In genomic region chr13:111291161-111291957, GRCm38 (mm10) we compare ENCODE assay signal across 11 mouse cellular contexts. TPM values are rescaled to one million over a fixed set of nuclear protein-coding genes. Genes with fewer than 3 reads are reported as not detected.
DNase-seq lines count a peak whose midpoint lies in the region; ATAC-seq and TF ChIP-seq lines count a peak whose summit lies in the region.
"Had no signal": no experiment of that assay in that cellular context is flagged by ENCODE, and none has a peak within 500 bp of the region (broad histone marks: within the 10 kb centered on the region; RNA-seq: fewer than 3 reads in every experiment).

No protein-coding gene starts in this region.

- 50% methylated on average over 17 of the region's 17 CpGs for WGBS in heart, embryonic 10.5 days
- 32% methylated on average over 17 of the region's 17 CpGs for WGBS in lung, embryonic 15.5 days
- WGBS in limb, embryonic 12.5 days = 56% methylated on average over 17 of the region's 17 CpGs
- WGBS in small intestine, adult 2 months = 34% methylated on average over 17 of the region's 17 CpGs

- ATAC-seq in lung, embryonic 15.5 days (ENCODE audit: borderline replicate concordance, extremely low read depth, low FRiP score, low TSS enrichment) = peak; percentile 16; the same call in 1 of the 2 replicates
- ATAC-seq in limb, embryonic 12.5 days (ENCODE audit: insufficient number of reproducible peaks, insufficient read depth, low FRiP score, low TSS enrichment, low read depth) = no peak
- no peak for ATAC-seq in inflammation-experienced regulatory T-cells, adult 6 months

- TF ChIP-seq POLR2A in small intestine, adult 2 months (IDR thresholded peaks at IDR 0.05; ENCODE audit: low read depth, low read length) = no peak

- no peaks in the 10 kb centered on the region for H3K9me3 ChIP-seq in heart, embryonic 10.5 days
- H3K9me3 ChIP-seq in lung, embryonic 15.5 days = no peaks in the 10 kb centered on the region
- no peaks in the 10 kb centered on the region for H3K9me3 ChIP-seq in limb, embryonic 12.5 days
- H3K9me3 ChIP-seq: neural tube, embryonic 12.5 days had no signal

- no peak for TF ChIP-seq CTCF in small intestine, adult 2 months (IDR thresholded peaks at IDR 0.05; ENCODE audit: extremely low read depth, insufficient read length, insufficient replicate concordance, low read depth, low read length)

- H3K9ac ChIP-seq in lung, embryonic 15.5 days = no peak overlapping the region
- no peak overlapping the region for H3K9ac ChIP-seq in limb, embryonic 12.5 days (replicated peaks)
- H3K9ac ChIP-seq: neural tube, embryonic 12.5 days had no signal

- peaks cover 19% of the 10 kb centered on the region for H3K4me1 ChIP-seq in heart, embryonic 10.5 days
- peaks cover 32% of the 10 kb centered on the region for H3K4me1 ChIP-seq in lung, embryonic 15.5 days
- H3K4me1 ChIP-seq in limb, embryonic 12.5 days (replicated peaks) = peaks cover 26% of the 10 kb centered on the region
- H3K4me1 ChIP-seq in small intestine, adult 2 months (ENCODE audit: control insufficient read depth, insufficient read depth, insufficient read length, low read length) = peaks cover 15% of the 10 kb centered on the region; the same call in 1 of the 2 replicates
- H3K4me1 ChIP-seq: neural tube, embryonic 12.5 days had no signal

- H3K27ac ChIP-seq in heart, embryonic 10.5 days = peak overlapping the region; percentile 71
- H3K27ac ChIP-seq in lung, embryonic 15.5 days = peak overlapping the region; percentile 88
- peak overlapping the region; percentile 90 for H3K27ac ChIP-seq in limb, embryonic 12.5 days
- H3K27ac ChIP-seq in small intestine, adult 2 months (ENCODE audit: insufficient read depth, low read depth, low read length) = peak overlapping the region; percentile 66
- H3K27ac ChIP-seq: neural tube, embryonic 12.5 days had no signal

- H3K4me3 ChIP-seq in heart, embryonic 10.5 days = no peak overlapping the region
- no peak overlapping the region for H3K4me3 ChIP-seq in lung, embryonic 15.5 days
- H3K4me3 ChIP-seq in limb, embryonic 12.5 days (replicated peaks) = no peak overlapping the region
- no peak overlapping the region for H3K4me3 ChIP-seq in small intestine, adult 2 months (ENCODE audit: low read depth, low read length)
- H3K4me3 ChIP-seq: neural tube, embryonic 12.5 days had no signal

- peak overlapping the region; percentile 14; the same call in 1 of the 2 replicates for H3K4me2 ChIP-seq in lung, embryonic 15.5 days
- H3K4me2 ChIP-seq in limb, embryonic 12.5 days = no peak overlapping the region
- H3K4me2 ChIP-seq: neural tube, embryonic 12.5 days had no signal

- DNase-seq in heart, embryonic 10.5 days (ENCODE audit: low spot score) = no peak
- no peak for DNase-seq in heart, adult 18-20 months
- no peak for DNase-seq in lung, postnatal 14 days
- no peak for DNase-seq in cerebellum, adult 18-20 months

- no peaks in the 10 kb centered on the region for H3K27me3 ChIP-seq in heart, embryonic 10.5 days (ENCODE audit: insufficient read depth, poor library complexity, severe bottlenecking)
- no peaks in the 10 kb centered on the region for H3K27me3 ChIP-seq in lung, embryonic 15.5 days
- H3K27me3 ChIP-seq in limb, embryonic 12.5 days = no peaks in the 10 kb centered on the region
- H3K27me3 ChIP-seq in small intestine, adult 2 months (ENCODE audit: control insufficient read depth, insufficient read depth, low read length) = no peaks in the 10 kb centered on the region
- H3K27me3 ChIP-seq: neural tube, embryonic 12.5 days had no signal

- H3K36me3 ChIP-seq in heart, embryonic 10.5 days = no peaks in the 10 kb centered on the region
- H3K36me3 ChIP-seq in lung, embryonic 15.5 days = no peaks in the 10 kb centered on the region
- H3K36me3 ChIP-seq in limb, embryonic 12.5 days = no peaks in the 10 kb centered on the region
- no peaks in the 10 kb centered on the region for H3K36me3 ChIP-seq in small intestine, adult 2 months (ENCODE audit: control insufficient read depth, insufficient read depth, low read length)
- H3K36me3 ChIP-seq: neural tube, embryonic 12.5 days had no signal

RNA-seq across cellular contexts. Expression of gene Actbl2, which starts 36.5 kb away (rescaled TPM):
- polyA plus RNA-seq in heart, embryonic 10.5 days (2016; fragmentation: Nextera tagmentation; extraction: Ambion mirVana) = not detected in 2 replicates
- not detected for total RNA-seq in heart, adult 18-20 months (2021)
- not detected in 2 replicates for polyA plus RNA-seq in lung, embryonic 15.5 days (2015; fragmentation: Nextera tagmentation; extraction: Ambion mirVana)
- polyA plus RNA-seq in limb, embryonic 12.5 days (2016; fragmentation: Nextera tagmentation; extraction: Ambion mirVana) = not detected in 2 replicates
- not detected in 2 replicates for polyA plus RNA-seq in small intestine, adult 2 months (2012; rRNA removed)
- under 1 TPM in 2 of 3 experiments, not detected in 1; 0.20 to 0.77 TPM for polyA plus RNA-seq in inflammation-experienced regulatory T-cells, adult 6 months (2017; shearing (Covaris generic))
- polyA plus RNA-seq: C2C12; limb, embryonic 11.5 days; neural tube, embryonic 12.5 days had no signal
